Mouse (Mus musculus): ENCODE data around the gene Snn. TPM values are rescaled to one million over a fixed set of nuclear protein-coding genes. Genes with fewer than 3 reads are reported as not detected.
A peak's percentile ranks its signal among the peaks of the same experiment; 100 is the strongest.

The Snn gene
- polyA plus RNA-seq, 1 experiment from 2014 or later: 40.6 TPM

GRCm38 (mm10) chr16:11069710-11070420 is 9.1 kb downstream of the Snn start:
- Histone ChIP-seq H3K4me2 (peak overlapping the region; percentile 20; the same call in 1 of the 2 replicates), H3K4me3 (replicated peaks) (no peak overlapping the region), H3K4me1 (peaks cover 54% of the 10 kb centered on the region), H3K27me3 (no peaks in the 10 kb centered on the region), H3K9ac (no peak overlapping the region), H3K36me3 (peaks cover 39% of the 10 kb centered on the region), H3K9me3 (replicated peaks) (no peaks in the 10 kb centered on the region), H3K27ac (peak overlapping the region; percentile 45)
- no peak for ATAC-seq (replicated peaks; ENCODE audit: low FRiP score)
- WGBS: 66% methylated on average over 7 of the region's 7 CpGs

- Histone ChIP-seq H3K9ac (no peak overlapping the region), H3K4me1 (peaks cover 43% of the 10 kb centered on the region), H3K36me3 (peaks cover 52% of the 10 kb centered on the region), H3K4me2 (no peak overlapping the region), H3K4me3 (replicated peaks) (no peak overlapping the region), H3K9me3 (replicated peaks) (no peaks in the 10 kb centered on the region), H3K27me3 (no peaks in the 10 kb centered on the region), H3K27ac (no peak overlapping the region)
- WGBS: 79% methylated on average over 5 of the region's 5 CpGs
- no peak for ATAC-seq (replicated peaks; ENCODE audit: low FRiP score)
Observed at GRCm38 (mm10) chr16:11071176-11071575, 10.4 kb downstream of the Snn start.

DNA sequence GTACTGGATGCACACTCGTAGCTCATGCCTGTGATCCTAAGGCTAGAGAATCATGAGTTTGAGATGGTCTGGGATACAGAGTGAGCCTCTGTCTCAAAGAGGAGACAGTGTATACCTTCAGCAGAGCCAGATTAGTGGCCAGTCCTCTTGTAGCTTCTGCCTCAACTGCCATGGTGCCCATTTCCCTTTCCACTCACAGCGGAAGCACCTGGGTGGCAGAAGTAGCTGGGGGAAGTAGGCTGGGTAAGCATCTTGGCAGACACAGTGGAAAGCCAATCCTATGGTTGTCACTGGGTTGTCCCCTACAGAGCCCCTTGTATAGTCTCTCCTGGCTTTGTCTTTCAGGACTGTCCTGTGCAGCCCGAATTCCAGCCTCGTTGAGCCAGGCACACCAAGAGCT is 11.1 kb downstream of the Snn start:
- ATAC-seq (replicated peaks; ENCODE audit: low FRiP score): no peak
- peaks cover 59% of the 10 kb centered on the region for H3K36me3 ChIP-seq

DNA sequence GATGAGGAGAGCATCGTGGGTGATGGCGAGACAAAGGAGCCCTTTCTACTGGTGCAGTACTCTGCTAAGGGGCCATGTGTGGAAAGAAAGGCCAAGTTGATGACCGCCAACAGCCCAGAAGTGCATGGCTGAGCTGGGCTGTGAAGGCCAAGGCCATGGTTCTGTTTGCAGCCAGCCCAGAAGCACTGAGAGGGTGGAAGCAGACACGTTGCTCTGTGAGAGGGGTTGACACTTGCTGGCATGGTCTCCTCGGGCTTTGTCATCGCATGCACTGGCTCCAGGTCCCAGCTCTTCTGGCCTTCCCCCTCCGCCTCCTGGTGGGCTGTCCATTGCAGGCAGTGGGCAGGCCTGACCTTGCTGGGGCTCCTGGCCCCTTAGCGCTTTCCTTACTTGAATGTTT is 11.7 kb downstream of the Snn start:
- Histone ChIP-seq H3K27me3 (no peaks in the 10 kb centered on the region), H3K4me3 (replicated peaks) (no peak overlapping the region), H3K4me2 (no peak overlapping the region), H3K27ac (no peak overlapping the region), H3K36me3 (peaks cover 64% of the 10 kb centered on the region), H3K9me3 (replicated peaks) (no peaks in the 10 kb centered on the region), H3K9ac (no peak overlapping the region), H3K4me1 (peaks cover 36% of the 10 kb centered on the region)
- 86% methylated on average over 8 of the region's 8 CpGs for WGBS
- ATAC-seq (replicated peaks; ENCODE audit: low FRiP score): no peak

More for the DNA sequence above, 11.1 kb downstream of the Snn start:
- no peak overlapping the region for H3K9ac ChIP-seq
- H3K4me2 ChIP-seq: no peak overlapping the region
- no peaks in the 10 kb centered on the region for H3K27me3 ChIP-seq
- WGBS: 88% methylated on average over 4 of the region's 4 CpGs
- H3K27ac ChIP-seq: no peak overlapping the region
- H3K9me3 ChIP-seq (replicated peaks): no peaks in the 10 kb centered on the region
- no peak overlapping the region for H3K4me3 ChIP-seq (replicated peaks)
- peaks cover 42% of the 10 kb centered on the region for H3K4me1 ChIP-seq

- Histone ChIP-seq H3K4me3 (replicated peaks) (no peak overlapping the region), H3K9ac (no peak overlapping the region), H3K27me3 (no peaks in the 10 kb centered on the region), H3K27ac (no peak overlapping the region), H3K9me3 (replicated peaks) (no peaks in the 10 kb centered on the region), H3K4me2 (no peak overlapping the region), H3K36me3 (peaks cover 70% of the 10 kb centered on the region), H3K4me1 (peaks cover 30% of the 10 kb centered on the region)
- no peak for ATAC-seq (replicated peaks; ENCODE audit: low FRiP score)
- 85% methylated on average over 6 of the region's 6 CpGs for WGBS
Observed at GRCm38 (mm10) chr16:11073060-11073459, 12.3 kb downstream of the Snn start.

DNA sequence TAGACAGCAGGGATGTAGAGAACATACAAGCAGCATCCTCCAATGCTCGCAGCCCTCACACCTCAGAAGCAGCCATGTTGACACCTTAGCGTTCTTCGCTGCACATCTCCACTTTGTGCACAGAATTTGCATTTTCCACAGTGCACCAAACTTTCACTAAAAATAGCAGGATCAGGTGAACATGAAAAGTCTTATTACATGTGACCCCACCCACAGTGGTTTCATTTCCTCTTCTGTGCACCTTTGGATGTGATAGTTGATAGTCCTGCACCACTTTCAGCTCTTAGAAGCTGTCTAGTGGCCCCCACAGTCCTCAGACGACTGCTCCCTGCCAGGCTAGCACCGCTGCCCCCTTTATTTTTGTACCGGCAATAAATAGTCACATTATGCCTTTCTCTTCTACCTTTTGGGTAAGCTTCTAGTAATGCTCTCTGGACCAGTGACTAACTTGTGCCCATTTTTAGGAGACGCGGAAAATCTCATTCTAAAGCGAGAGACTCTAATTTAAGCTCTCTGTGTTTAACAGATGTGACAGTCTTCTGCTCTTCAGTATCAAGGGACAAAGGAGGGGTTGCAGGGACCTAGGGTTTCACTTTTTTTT is 17.0 kb downstream of the Snn start:
- Histone ChIP-seq H3K4me1 (no peaks in the 10 kb centered on the region), H3K9me3 (replicated peaks) (no peaks in the 10 kb centered on the region), H3K36me3 (peaks cover 98% of the 10 kb centered on the region), H3K27me3 (no peaks in the 10 kb centered on the region), H3K27ac (no peak overlapping the region), H3K4me3 (replicated peaks) (no peak overlapping the region), H3K4me2 (no peak overlapping the region), H3K9ac (no peak overlapping the region)
- WGBS: 90% methylated on average over 9 of the region's 9 CpGs
- ATAC-seq (replicated peaks; ENCODE audit: low FRiP score): no peak

DNA sequence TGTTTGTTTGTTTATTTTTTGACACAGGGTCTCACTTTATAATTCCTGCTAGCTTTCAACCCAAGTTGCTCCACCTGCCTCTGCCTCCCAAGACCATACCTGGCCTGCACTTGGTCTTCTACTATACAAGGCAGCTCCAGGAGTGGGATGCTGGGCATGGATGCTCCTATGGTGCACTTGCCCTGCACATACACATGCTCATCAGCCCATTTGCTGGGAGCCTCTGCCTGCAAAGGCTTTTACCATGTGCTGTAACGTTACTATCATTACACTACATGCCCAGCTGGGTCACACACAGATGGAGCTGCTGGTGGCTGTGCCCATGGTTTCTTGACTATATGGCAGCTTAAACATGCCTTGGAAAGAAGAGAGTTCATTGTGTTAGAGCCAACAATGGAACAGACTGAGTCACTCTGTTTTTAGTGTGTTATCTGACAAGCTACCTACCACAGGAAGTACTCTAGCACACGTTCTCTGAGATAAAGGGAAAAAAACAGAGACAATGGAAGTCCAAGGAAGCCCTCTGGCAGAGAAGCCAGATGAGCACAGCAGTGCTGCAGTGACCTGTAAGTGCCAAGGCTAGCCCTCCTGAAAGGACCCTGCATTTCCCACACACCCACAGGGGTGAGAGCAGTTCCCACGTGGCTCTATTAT is 17.6 kb downstream of the Snn start:
- peaks cover 98% of the 10 kb centered on the region for H3K36me3 ChIP-seq
- H3K9me3 ChIP-seq (replicated peaks): no peaks in the 10 kb centered on the region
- no peaks in the 10 kb centered on the region for H3K4me1 ChIP-seq
- ATAC-seq (replicated peaks; ENCODE audit: low FRiP score): no peak
- 86% methylated on average over 3 of the region's 3 CpGs for WGBS
- H3K27me3 ChIP-seq: no peaks in the 10 kb centered on the region
- H3K4me3 ChIP-seq (replicated peaks): no peak overlapping the region
- no peak overlapping the region for H3K27ac ChIP-seq
- H3K4me2 ChIP-seq: no peak overlapping the region
- no peak overlapping the region for H3K9ac ChIP-seq

GRCm38 (mm10) chr16:11084181-11084580 is 23.4 kb downstream of the Snn start:
- peaks cover 96% of the 10 kb centered on the region for H3K36me3 ChIP-seq
- WGBS: 95% methylated on average over 8 of the region's 8 CpGs

DNA sequence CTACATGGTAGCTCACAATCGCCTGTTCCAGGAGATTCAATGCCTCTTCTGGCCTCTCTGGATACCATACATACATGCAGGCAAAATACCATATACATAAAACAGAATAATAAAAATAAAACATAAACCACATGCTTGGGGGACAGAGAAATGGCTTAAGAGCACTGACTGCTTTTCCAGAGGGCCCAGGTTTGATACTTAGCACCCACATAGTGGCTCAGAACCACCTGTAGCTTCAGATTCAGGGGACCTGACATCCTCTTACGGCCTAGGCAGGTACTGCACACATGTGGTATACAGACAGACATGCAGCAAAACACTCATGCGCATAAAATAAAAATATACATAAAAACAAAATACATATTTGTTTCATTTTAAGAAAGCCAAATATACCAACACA is 25.6 kb downstream of the Snn start:
- Histone ChIP-seq H3K4me1 (no peaks in the 10 kb centered on the region), H3K4me3 (replicated peaks) (no peak overlapping the region), H3K9me3 (replicated peaks) (no peaks in the 10 kb centered on the region), H3K4me2 (no peak overlapping the region), H3K27me3 (no peaks in the 10 kb centered on the region), H3K36me3 (peaks cover 94% of the 10 kb centered on the region), H3K27ac (no peak overlapping the region), H3K9ac (no peak overlapping the region)
- ATAC-seq (replicated peaks; ENCODE audit: low FRiP score): no peak
- WGBS: 92% methylated on average over 3 of the region's 3 CpGs

More at GRCm38 (mm10) chr16:11084181-11084580, 23.4 kb downstream of the Snn start:
- no peak overlapping the region for H3K4me3 ChIP-seq (replicated peaks)
- H3K9ac ChIP-seq: no peak overlapping the region
- no peaks in the 10 kb centered on the region for H3K4me1 ChIP-seq
- no peaks in the 10 kb centered on the region for H3K27me3 ChIP-seq
- H3K4me2 ChIP-seq: no peak overlapping the region
- ATAC-seq (replicated peaks; ENCODE audit: low FRiP score): no peak
- H3K9me3 ChIP-seq (replicated peaks): no peaks in the 10 kb centered on the region
- H3K27ac ChIP-seq: no peak overlapping the region

- H3K27me3 ChIP-seq: no peaks in the 10 kb centered on the region
- H3K36me3 ChIP-seq: peaks cover 94% of the 10 kb centered on the region
- no peak overlapping the region for H3K4me3 ChIP-seq (replicated peaks)
- no peak overlapping the region for H3K4me2 ChIP-seq
- H3K4me1 ChIP-seq: no peaks in the 10 kb centered on the region
- no peaks in the 10 kb centered on the region for H3K9me3 ChIP-seq (replicated peaks)
- no peak overlapping the region for H3K9ac ChIP-seq
- H3K27ac ChIP-seq: no peak overlapping the region
- WGBS: 85% methylated on average over 5 of the region's 5 CpGs
- ATAC-seq (replicated peaks; ENCODE audit: low FRiP score): no peak
Observed at GRCm38 (mm10) chr16:11086856-11087588, 26.3 kb downstream of the Snn start.

GRCm38 (mm10) chr16:11090836-11091570 is 30.3 kb downstream of the Snn start:
- no peaks in the 10 kb centered on the region for H3K27me3 ChIP-seq
- 77% methylated on average over 10 of the region's 10 CpGs for WGBS
- H3K4me1 ChIP-seq: no peaks in the 10 kb centered on the region
- no peak for ATAC-seq (replicated peaks; ENCODE audit: low FRiP score)
- H3K4me3 ChIP-seq (replicated peaks): no peak overlapping the region
- peaks cover 86% of the 10 kb centered on the region for H3K36me3 ChIP-seq
- H3K4me2 ChIP-seq: no peak overlapping the region
- no peaks in the 10 kb centered on the region for H3K9me3 ChIP-seq (replicated peaks)
- 0 out of 2 replicates have a peak overlapping the region, but pooled peaks have one; percentile 29 for H3K27ac ChIP-seq
- H3K9ac ChIP-seq: no peak overlapping the region

Measured in kidney, embryonic 15.5 days (tissue).